In the genomic region with DNA sequence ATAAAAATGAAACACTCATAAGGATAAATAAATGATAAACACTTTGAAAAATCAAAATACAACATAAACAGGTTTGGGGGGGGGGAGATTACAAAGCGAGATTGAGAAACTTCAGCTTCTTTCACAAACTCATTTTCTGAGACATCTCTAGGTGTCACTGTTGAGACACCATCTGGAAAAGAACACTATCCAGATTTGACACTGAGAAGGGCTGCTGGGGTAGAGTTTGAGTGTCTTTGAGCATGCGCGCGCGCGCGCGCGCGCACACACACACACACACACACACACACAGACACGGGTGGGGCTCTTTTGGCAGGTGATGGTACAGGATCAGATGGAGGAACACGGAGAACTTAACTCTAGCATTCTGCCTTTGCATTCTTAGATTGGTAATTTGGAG, we compare ENCODE assay signal across 11 mouse cellular contexts.
A peak's percentile ranks its signal among the peaks of the same experiment; 100 is the strongest.
DNase-seq lines count a peak whose midpoint lies in the region; ATAC-seq and TF ChIP-seq lines count a peak whose summit lies in the region.
"Had no signal": no experiment of that assay in that cellular context is flagged by ENCODE, and none has a peak within 500 bp of the region (broad histone marks: within the 10 kb centered on the region; RNA-seq: fewer than 3 reads in every experiment).

No protein-coding gene starts in this region.

- no peaks in the 10 kb centered on the region for H3K36me3 ChIP-seq in lung, embryonic 14.5 days (ENCODE audit: insufficient read depth)

- no peak for TF ChIP-seq CTCF in lung, embryonic 14.5 days (IDR thresholded peaks at IDR 0.05; ENCODE audit: low read depth)

- H3K27me3 ChIP-seq in lung, embryonic 14.5 days (ENCODE audit: insufficient read depth, low read length), result no peaks in the 10 kb centered on the region

- no peak overlapping the region for H3K4me3 ChIP-seq in lung, embryonic 14.5 days (ENCODE audit: low read depth, low read length)

- no peak for ATAC-seq in lung, embryonic 14.5 days (ENCODE audit: insufficient read depth)

- WGBS in lung, embryonic 14.5 days, result 80% methylated on average over 12 of the region's 12 CpGs

- no peak overlapping the region for H3K27ac ChIP-seq in lung, embryonic 14.5 days (ENCODE audit: low read depth)
- H3K27ac ChIP-seq: liver, embryonic 14.5 days had no signal

- peak; percentile 4 to 9 for DNase-seq in cerebellum, postnatal 36 days
- no peak for DNase-seq in cerebellum, adult 9-11 months
- DNase-seq in lung, embryonic 14.5 days, result peak; percentile 47
- no peak for DNase-seq in lung, postnatal 25 days (ENCODE audit: low spot score)
- DNase-seq in embryo, embryonic 11 days, result peak; percentile 19
- peak; percentile 25 for DNase-seq in right cerebral cortex, postnatal 25 days
- no peak for DNase-seq in spleen, postnatal 4 days (ENCODE audit: low spot score in 2 of 2)
- DNase-seq in spleen, postnatal 10 days (ENCODE audit: low spot score in 2 of 2), result no peak
- DNase-seq: kidney, postnatal 36 days had no signal

- no peak overlapping the region for H3K4me2 ChIP-seq in lung, embryonic 14.5 days
- H3K4me2 ChIP-seq: midbrain, embryonic 11.5 days had no signal

- H3K9ac ChIP-seq in lung, embryonic 14.5 days, result no peak overlapping the region
- H3K9ac ChIP-seq: liver, embryonic 14.5 days had no signal

- no peaks in the 10 kb centered on the region for H3K4me1 ChIP-seq in lung, embryonic 14.5 days (ENCODE audit: insufficient read depth)

- H3K9me3 ChIP-seq in lung, embryonic 14.5 days (ENCODE audit: low read depth, low read length), result no peaks in the 10 kb centered on the region

Comparison
In these comparisons a context has a peak if more than half of its experiments do, and no peak if none do; other contexts are left out.
1. DNase-seq: peak in cerebellum, postnatal 36 days (2 of 2), lung, embryonic 14.5 days (single experiment), embryo, embryonic 11 days (single experiment) and right cerebral cortex, postnatal 25 days (single experiment); none in cerebellum, adult 9-11 months (single experiment), lung, postnatal 25 days (single experiment), spleen, postnatal 4 days (0 of 2) and spleen, postnatal 10 days (0 of 2).